Mouse (Mus musculus) cortical plate, adult 2 months (tissue): ENCODE measurements around the gene Rab37.

Source experiments
- CTCF ChIP-seq: fragments of 200-500 bp; IDR thresholded peaks from 2 replicates; pipeline ENCODE4 v1.5.1; 2011; ENCODE audit warnings: mild to moderate bottlenecking, control low read depth, low read length; ENCODE audit not compliant: insufficient read depth; ENCODE audit errors: extremely low read depth
- POLR2A ChIP-seq: fragments of 200-500 bp; IDR thresholded peaks from 2 replicates; pipeline ENCODE4 v1.6.1; 2011; ENCODE audit warnings: mild to moderate bottlenecking, low read length, control low read depth; ENCODE audit not compliant: insufficient read depth; ENCODE audit errors: extremely low read depth

DNA sequence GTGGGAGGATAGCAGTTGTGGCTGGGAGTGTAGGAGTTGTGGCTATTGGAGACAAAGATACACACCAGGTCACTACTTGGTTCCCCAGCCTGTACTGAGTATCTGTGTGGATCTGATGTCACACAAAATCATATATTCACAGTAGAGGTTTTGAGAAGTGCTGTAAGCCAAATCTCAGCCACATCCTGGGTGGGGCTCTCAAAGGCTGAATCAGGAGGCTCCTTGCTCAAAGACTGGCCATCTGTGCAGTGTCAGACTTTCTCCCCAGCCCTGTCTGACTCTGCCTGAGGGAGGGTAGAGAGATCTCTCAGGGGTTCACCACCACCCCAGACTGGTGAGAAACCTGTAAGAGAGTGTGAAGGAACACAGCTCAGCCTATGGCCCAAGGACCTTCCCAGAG, 36.7 kb upstream of the Rab37 start:
- TF ChIP-seq CTCF: no peak
- no peak for TF ChIP-seq POLR2A
